Mouse (Mus musculus) megakaryocyte, embryonic 14.5 days (primary cell): ENCODE measurements around the gene Msantd2. TPM values are rescaled to one million over a fixed set of nuclear protein-coding genes. Genes with fewer than 3 reads are reported as not detected.

Experiments used
- H3K27me3 ChIP-seq: replicated peaks from 2 replicates; pipeline ENCODE3; 2012; ENCODE audit warnings: inconsistent platforms
- H3K36me3 ChIP-seq: replicated peaks from 2 replicates; pipeline ENCODE3; 2012; ENCODE audit warnings: low read length, inconsistent platforms, mixed read lengths
- H3K4me1 ChIP-seq: 2 replicates; pipeline ENCODE4 v1.6.1; 2012; ENCODE audit warnings: inconsistent platforms
- H3K4me3 ChIP-seq: replicated peaks from 2 replicates; pipeline ENCODE3; 2012; ENCODE audit warnings: moderate library complexity, mild to moderate bottlenecking, inconsistent platforms
- H3K9me3 ChIP-seq: 2 replicates; pipeline ENCODE4 v1.6.1; 2012; ENCODE audit warnings: inconsistent platforms
- FLI1 ChIP-seq: IDR thresholded peaks from 2 replicates; pipeline ENCODE4 v1.6.1; 2012; ENCODE audit warnings: low read length, inconsistent platforms, mixed read lengths
- GATA1 ChIP-seq: IDR thresholded peaks from 3 replicates; pipeline ENCODE4 v1.6.1; 2012; ENCODE audit warnings: mixed read lengths, low read length, inconsistent platforms, borderline replicate concordance
- polyA plus RNA-seq: library from polyadenylated mRNA; stranded (reverse); fragments of >175 nt; gene quantifications from 2 replicates; pipeline ENCODE4 v1.2.3, GENCODE M21; 2012; ENCODE audit warnings: low replicate concordance; ENCODE audit not compliant: insufficient read depth

Msantd2 gene
- polyA plus RNA-seq, 1 experiment, result 3.5 TPM

GRCm38 (mm10) chr9:37501170-37501569, 12.1 kb downstream of the Msantd2 start:
- no peak overlapping the region for H3K4me3 ChIP-seq
- H3K27me3 ChIP-seq, result no peaks in the 10 kb centered on the region
- TF ChIP-seq FLI1 (no peak), GATA1 (no peak)
- H3K4me1 ChIP-seq, result peaks cover 20% of the 10 kb centered on the region
- H3K9me3 ChIP-seq, result no peaks in the 10 kb centered on the region
- peaks cover 11% of the 10 kb centered on the region for H3K36me3 ChIP-seq

DNA sequence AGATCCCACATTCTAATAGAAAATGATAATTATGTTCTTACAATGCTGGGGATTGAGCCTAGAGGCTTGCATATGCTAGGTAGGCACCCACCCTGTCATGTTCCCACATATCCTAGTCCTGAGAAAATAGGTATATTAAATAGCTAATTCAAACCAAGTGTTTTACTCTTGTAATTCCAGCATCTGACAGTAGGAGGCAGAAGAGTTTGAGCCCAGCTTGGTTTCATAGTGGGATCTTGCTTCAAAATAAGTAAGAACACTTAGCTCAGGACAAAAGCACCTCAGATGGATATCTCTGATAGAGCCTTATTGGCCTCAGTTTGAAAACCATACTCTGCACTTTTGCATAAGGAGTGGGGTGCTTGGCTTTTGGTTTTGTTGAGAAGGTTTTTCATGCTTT, 15.2 kb downstream of the Msantd2 start:
- peaks cover 14% of the 10 kb centered on the region for H3K36me3 ChIP-seq
- no peaks in the 10 kb centered on the region; the same call in 1 of the 2 replicates for H3K9me3 ChIP-seq
- peaks cover 18% of the 10 kb centered on the region for H3K4me1 ChIP-seq
- H3K4me3 ChIP-seq, result no peak overlapping the region
- H3K27me3 ChIP-seq, result no peaks in the 10 kb centered on the region
- TF ChIP-seq FLI1, result no peak
- TF ChIP-seq GATA1, result no peak

DNA sequence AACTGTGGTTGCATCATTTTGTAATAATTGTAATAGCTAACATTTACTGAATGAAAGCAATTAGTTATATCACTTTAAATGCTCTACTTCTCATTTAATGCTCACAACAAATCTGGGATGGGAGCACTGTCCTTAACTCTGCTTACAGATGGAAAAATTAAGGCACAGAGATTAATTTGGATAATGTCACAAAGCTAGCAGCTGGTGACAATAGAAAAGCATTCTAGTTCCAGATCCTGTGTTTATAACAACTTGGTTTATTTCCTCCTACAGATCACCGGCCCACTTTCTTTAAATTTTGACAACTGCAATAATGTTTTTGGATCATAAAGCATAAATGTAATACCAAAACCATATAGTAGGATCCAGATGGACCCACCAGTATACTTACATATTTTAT, 16.9 kb downstream of the Msantd2 start:
- no peaks in the 10 kb centered on the region; the same call in 1 of the 2 replicates for H3K9me3 ChIP-seq
- H3K4me3 ChIP-seq, result no peak overlapping the region
- H3K4me1 ChIP-seq, result peaks cover 8% of the 10 kb centered on the region
- H3K36me3 ChIP-seq, result peaks cover 9% of the 10 kb centered on the region
- H3K27me3 ChIP-seq, result no peaks in the 10 kb centered on the region
- no peak for TF ChIP-seq FLI1
- no peak for TF ChIP-seq GATA1

DNA sequence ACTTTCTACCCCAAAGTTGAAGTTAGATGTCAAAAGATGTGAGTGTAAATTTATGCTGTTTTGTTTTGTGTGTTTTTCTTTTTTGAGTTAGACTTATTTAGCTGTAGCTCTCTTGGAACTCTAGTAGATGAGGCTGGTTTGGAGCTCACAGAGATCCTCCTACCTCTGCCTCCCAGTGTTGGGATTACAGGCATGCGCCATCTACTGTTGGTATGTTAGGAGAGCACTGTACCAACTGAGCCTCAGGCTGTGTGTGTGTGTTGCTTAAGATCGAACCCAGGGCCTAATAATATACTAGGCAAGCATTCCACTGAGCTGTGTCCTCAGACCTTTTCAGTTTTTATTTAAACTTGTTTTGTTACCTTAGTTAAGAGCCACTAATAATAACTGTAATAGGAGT, 23.0 kb downstream of the Msantd2 start:
- peaks cover 11% of the 10 kb centered on the region for H3K36me3 ChIP-seq
- peaks cover 26% of the 10 kb centered on the region for H3K4me1 ChIP-seq
- H3K9me3 ChIP-seq, result no peaks in the 10 kb centered on the region; the same call in 1 of the 2 replicates
- no peaks in the 10 kb centered on the region for H3K27me3 ChIP-seq
- TF ChIP-seq FLI1, result no peak
- TF ChIP-seq GATA1, result no peak
- no peak overlapping the region for H3K4me3 ChIP-seq

DNA sequence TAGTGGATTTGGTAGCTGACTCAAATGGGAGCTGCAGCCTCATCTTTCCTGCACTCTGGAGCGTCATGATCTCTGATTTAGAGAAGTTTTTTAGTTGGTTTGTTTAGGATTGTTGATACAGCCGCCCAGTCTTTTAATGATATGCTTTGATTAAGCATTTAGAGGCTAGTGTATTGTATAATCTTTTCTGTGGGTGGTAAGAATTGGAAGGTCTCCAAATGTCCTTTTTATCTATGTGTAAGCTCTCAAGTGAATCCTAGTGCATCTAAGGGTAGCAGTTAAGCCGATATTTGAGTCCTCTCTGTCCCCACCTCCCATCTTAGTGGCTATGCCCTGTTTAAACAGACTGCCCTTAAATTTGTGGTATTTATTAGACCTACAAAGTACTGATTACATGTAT, 25.3 kb downstream of the Msantd2 start:
- no peak overlapping the region for H3K4me3 ChIP-seq
- peaks cover 16% of the 10 kb centered on the region for H3K36me3 ChIP-seq
- H3K27me3 ChIP-seq, result no peaks in the 10 kb centered on the region
- H3K9me3 ChIP-seq, result no peaks in the 10 kb centered on the region; the same call in 1 of the 2 replicates
- no peak for TF ChIP-seq GATA1
- no peak for TF ChIP-seq FLI1
- H3K4me1 ChIP-seq, result peaks cover 34% of the 10 kb centered on the region

DNA sequence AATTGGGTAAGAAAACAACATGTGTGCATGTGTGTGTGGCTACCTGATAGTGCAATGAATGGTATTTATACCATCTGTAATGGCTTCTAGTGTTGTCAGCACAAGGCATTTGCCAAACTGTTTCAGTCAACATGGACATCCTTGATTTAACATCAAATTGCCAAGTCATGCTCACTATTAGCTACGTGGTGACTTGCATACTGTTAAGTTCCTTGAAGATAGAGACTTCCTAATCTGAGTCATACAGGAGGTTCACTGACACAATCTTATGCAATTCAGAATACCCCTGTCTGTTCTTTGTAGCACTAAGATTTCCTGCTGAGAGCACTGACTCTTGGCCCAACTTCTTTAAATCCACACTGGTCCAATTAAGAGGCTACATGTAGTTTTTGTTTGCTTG, 28.3 kb downstream of the Msantd2 start:
- Histone ChIP-seq H3K9me3 (no peaks in the 10 kb centered on the region), H3K36me3 (peaks cover 39% of the 10 kb centered on the region), H3K4me1 (peaks cover 34% of the 10 kb centered on the region), H3K4me3 (peak overlapping the region; percentile 14), H3K27me3 (no peaks in the 10 kb centered on the region)
- no peak for TF ChIP-seq FLI1
- TF ChIP-seq GATA1, result peak; percentile 52; the same call in 1 of the 3 replicates

- H3K36me3 ChIP-seq, result peaks cover 46% of the 10 kb centered on the region
- TF ChIP-seq GATA1 (no peak), FLI1 (no peak)
- no peaks in the 10 kb centered on the region for H3K27me3 ChIP-seq
- no peak overlapping the region for H3K4me3 ChIP-seq
- H3K4me1 ChIP-seq, result peaks cover 31% of the 10 kb centered on the region
- no peaks in the 10 kb centered on the region for H3K9me3 ChIP-seq
These were observed 29.9 kb downstream of the Msantd2 start for GRCm38 (mm10) chr9:37518991-37519390.

DNA sequence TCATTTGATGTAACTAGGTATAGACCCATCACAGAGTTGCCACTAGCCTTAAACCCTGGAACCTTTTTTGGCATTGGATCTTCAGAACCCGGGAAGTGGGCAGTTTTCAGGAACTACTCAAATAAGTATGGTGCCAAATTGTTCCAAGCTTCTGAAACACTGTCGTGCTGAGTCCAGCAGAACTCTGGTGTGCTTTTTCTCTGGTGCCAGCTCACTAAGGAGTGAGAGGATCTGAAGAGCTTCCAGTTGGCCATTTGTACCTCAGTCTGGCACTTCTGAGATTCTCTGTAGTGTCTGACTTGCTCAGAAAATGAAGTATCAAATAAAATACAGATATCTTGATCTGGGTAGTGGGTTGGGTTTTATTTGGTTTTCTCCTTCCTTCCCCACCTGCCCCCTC, 30.9 kb downstream of the Msantd2 start:
- no peaks in the 10 kb centered on the region for H3K9me3 ChIP-seq
- peaks cover 53% of the 10 kb centered on the region for H3K36me3 ChIP-seq
- H3K27me3 ChIP-seq, result no peaks in the 10 kb centered on the region
- TF ChIP-seq FLI1 (no peak), GATA1 (no peak)
- no peak overlapping the region for H3K4me3 ChIP-seq
- peaks cover 30% of the 10 kb centered on the region for H3K4me1 ChIP-seq

- TF ChIP-seq GATA1 (no peak), FLI1 (no peak)
- H3K9me3 ChIP-seq, result no peaks in the 10 kb centered on the region
These were observed 36.3 kb downstream of the Msantd2 start for GRCm38 (mm10) chr9:37525461-37525860.

GRCm38 (mm10) chr9:37526443-37527395, 37.6 kb downstream of the Msantd2 start:
- TF ChIP-seq FLI1, result no peak
- TF ChIP-seq GATA1, result no peak
- Histone ChIP-seq H3K9me3 (no peaks in the 10 kb centered on the region), H3K4me3 (peak overlapping the region; percentile 91), H3K27me3 (peaks cover 3% of the 10 kb centered on the region), H3K36me3 (peaks cover 49% of the 10 kb centered on the region), H3K4me1 (peaks cover 55% of the 10 kb centered on the region)

More at GRCm38 (mm10) chr9:37525461-37525860, 36.3 kb downstream of the Msantd2 start:
- Histone ChIP-seq H3K27me3 (peaks cover 3% of the 10 kb centered on the region), H3K36me3 (peaks cover 55% of the 10 kb centered on the region), H3K4me1 (peaks cover 42% of the 10 kb centered on the region), H3K4me3 (no peak overlapping the region)
